Mouse (Mus musculus): ENCODE measurements around the gene Rasgef1c.

- TF ChIP-seq CTCF (IDR thresholded peaks at IDR 0.05; ENCODE audit: low read depth, low read length) (no peak), POLR2AphosphoS5 (IDR thresholded peaks at IDR 0.05; ENCODE audit: insufficient replicate concordance, low read depth, low read length) (no peak), GATA1 (IDR thresholded peaks at IDR 0.05; ENCODE audit: borderline replicate concordance, low read length) (no peak), GATA2 (IDR thresholded peaks at IDR 0.05; ENCODE audit: borderline replicate concordance, low read depth, low read length) (no peak)
Measured at GRCm38 (mm10) chr11:49918521-49919180, 17.0 kb downstream of the Rasgef1c start.
